Mouse (Mus musculus): ENCODE measurements around the gene Abi1.

- no peak for TF ChIP-seq CTCF (IDR thresholded peaks at IDR 0.05; ENCODE audit: low read depth)
- TF ChIP-seq EP300 (optimal IDR thresholded peaks at IDR 0.05): no peak
These were observed 28.3 kb upstream of the Abi1 start for GRCm38 (mm10) chr2:23068370-23068737.

All from stomach, postnatal 0 days (tissue).